Mouse (Mus musculus): ENCODE data around the gene Gm49394.

GRCm38 (mm10) chr7:142661046-142661445, 8.7 kb downstream of the Gm49394 start:
- no peak for TF ChIP-seq SMC3 (IDR thresholded peaks at IDR 0.05; ENCODE audit: low read depth, low read length)
- TF ChIP-seq MAX (IDR thresholded peaks at IDR 0.05; ENCODE audit: low read length): no peak
- no peak for TF ChIP-seq POLR2AphosphoS2 (IDR thresholded peaks at IDR 0.05; ENCODE audit: low read depth, low read length)
- TF ChIP-seq CTCF (conservative IDR thresholded peaks at IDR 0.05 in 1 of 2, IDR thresholded peaks at IDR 0.05 in 1 of 2; ENCODE audit: low read depth in 2 of 2, low read length in 2 of 2): no peak
- TF ChIP-seq UBTF (IDR thresholded peaks at IDR 0.05; ENCODE audit: low read depth, low read length): no peak
- TF ChIP-seq POLR2A (IDR thresholded peaks at IDR 0.05; ENCODE audit: low read depth, low read length): no peak
- no peak for TF ChIP-seq USF1 (IDR thresholded peaks at IDR 0.05; ENCODE audit: low read depth, low read length)
- no peak for TF ChIP-seq MAFK (IDR thresholded peaks at IDR 0.05; ENCODE audit: insufficient replicate concordance, low read length)
- TF ChIP-seq NELFE (IDR thresholded peaks at IDR 0.05; ENCODE audit: low read depth, low read length): no peak
- no peak for TF ChIP-seq GABPA (IDR thresholded peaks at IDR 0.05; ENCODE audit: insufficient replicate concordance, low read depth, low read length)

Data from CH12.LX (cell line).